Mouse (Mus musculus): ENCODE measurements at regions not wholly inside any gene's neighbourhood (a gene's known extent, or its start where the extent isn't known, plus 50 kb on each side); places are given as distances from the start of the nearest gene placed in this dataset.

GRCm38 (mm10) chr10:51956493-51956892, 65.8 kb upstream of the Vgll2 start:
- intact Hi-C loops (cut with DNase I): no loop called here
- no peak for DNase-seq

- intact Hi-C loops (cut with DNase I): no loop called here
- DNase-seq: no peak
Observed at GRCm38 (mm10) chr10:51961497-51961896, 60.8 kb upstream of the Vgll2 start.

- intact Hi-C loops (cut with DNase I): no loop called here
- DNase-seq: no peak
Observed at GRCm38 (mm10) chr10:51963671-51964070, 58.6 kb upstream of the Vgll2 start.

- intact Hi-C loops (cut with DNase I): no loop called here
- no peak for DNase-seq
Observed at GRCm38 (mm10) chr10:51970113-51970512, 52.2 kb upstream of the Vgll2 start.

Measured in heart, postnatal 36 days (tissue).